Mouse (Mus musculus): ENCODE results near the gene Exosc9.
"Not testable (repeated sequence)": the region's sequence is repeated elsewhere in the genome, so short reads cannot be mapped to it uniquely, and the experiment has no call there.

Gene Exosc9

GRCm38 (mm10) chr3:36557601-36558000 lies 5.2 kb downstream of the Exosc9 start:
- DNase-seq (ENCODE audit: low spot score), result no peak

GRCm38 (mm10) chr3:36559606-36560005 lies 7.2 kb downstream of the Exosc9 start:
- no peak for DNase-seq (ENCODE audit: low spot score)

- DNase-seq (ENCODE audit: low spot score), result no peak
Measured at GRCm38 (mm10) chr3:36563666-36564065, 11.3 kb downstream of the Exosc9 start.

- no peak for DNase-seq (ENCODE audit: low spot score)
Measured at GRCm38 (mm10) chr3:36569836-36570235, 17.4 kb downstream of the Exosc9 start.

GRCm38 (mm10) chr3:36571361-36571826 lies 19.0 kb downstream of the Exosc9 start:
- DNase-seq (ENCODE audit: low spot score), result no peak

- DNase-seq (ENCODE audit: low spot score), result peak; percentile 93
Measured at GRCm38 (mm10) chr3:36571827-36572378, 19.5 kb downstream of the Exosc9 start, which contains the start of gene Ccna2. Gene Ccna2 (minus strand): TSS chr3:36572150.

GRCm38 (mm10) chr3:36598811-36599210 lies 46.4 kb downstream of the Exosc9 start:
- DNase-seq (ENCODE audit: low spot score), result no peak

- DNase-seq (ENCODE audit: low spot score), result not testable (repeated sequence)
Measured at GRCm38 (mm10) chr3:36599773-36600172, 47.4 kb downstream of the Exosc9 start.

- no peak for DNase-seq (ENCODE audit: low spot score)
Measured at GRCm38 (mm10) chr3:36605894-36606783, 53.7 kb downstream of the Exosc9 start.

GRCm38 (mm10) chr3:36612687-36613086 lies 60.3 kb downstream of the Exosc9 start:
- no peak for DNase-seq (ENCODE audit: low spot score)

GRCm38 (mm10) chr3:36613202-36613907 lies 60.9 kb downstream of the Exosc9 start, which contains the start of gene Bbs7:
Gene Bbs7 (minus strand): TSS chr3:36613477.
- DNase-seq (ENCODE audit: low spot score), result peak; percentile 93

GRCm38 (mm10) chr3:36613908-36614255 lies 61.5 kb downstream of the Exosc9 start:
- no peak for DNase-seq (ENCODE audit: low spot score)

All from left cerebral cortex, adult 11 months (tissue).